Mouse (Mus musculus) left cerebral cortex, postnatal 4 days (tissue): ENCODE measurements at regions not wholly inside any gene's neighbourhood (a gene's known extent, or its start where the extent isn't known, plus 50 kb on each side); places are given as distances from the start of the nearest gene placed in this dataset.

ENCODE experiments used
- DNase-seq: peaks from one replicate; pipeline ENCODE4 v3.0.0-alpha.2; 2022
- intact Hi-C: fragments of 180-260 bp; cut with DNase I; formaldehyde crosslinking; loops from one replicate; pipeline ENCODE4 v1.15.1; 2025

GRCm38 (mm10) chr5:132609251-132609650 lies 66.1 kb upstream of the Auts2 start:
- DNase-seq: no peak
- intact Hi-C loops: no loop called here

- DNase-seq: no peak
These were observed 63.1 kb upstream of the Auts2 start for GRCm38 (mm10) chr5:132606216-132606615.

GRCm38 (mm10) chr5:132594796-132595195 lies 51.7 kb upstream of the Auts2 start:
- intact Hi-C loops: no loop called here
- DNase-seq: no peak

More at GRCm38 (mm10) chr5:132606216-132606615, 63.1 kb upstream of the Auts2 start:
- intact Hi-C loops: no loop called here
